Mouse (Mus musculus): ENCODE measurements around the gene Ankle1.

Gene Ankle1

DNA sequence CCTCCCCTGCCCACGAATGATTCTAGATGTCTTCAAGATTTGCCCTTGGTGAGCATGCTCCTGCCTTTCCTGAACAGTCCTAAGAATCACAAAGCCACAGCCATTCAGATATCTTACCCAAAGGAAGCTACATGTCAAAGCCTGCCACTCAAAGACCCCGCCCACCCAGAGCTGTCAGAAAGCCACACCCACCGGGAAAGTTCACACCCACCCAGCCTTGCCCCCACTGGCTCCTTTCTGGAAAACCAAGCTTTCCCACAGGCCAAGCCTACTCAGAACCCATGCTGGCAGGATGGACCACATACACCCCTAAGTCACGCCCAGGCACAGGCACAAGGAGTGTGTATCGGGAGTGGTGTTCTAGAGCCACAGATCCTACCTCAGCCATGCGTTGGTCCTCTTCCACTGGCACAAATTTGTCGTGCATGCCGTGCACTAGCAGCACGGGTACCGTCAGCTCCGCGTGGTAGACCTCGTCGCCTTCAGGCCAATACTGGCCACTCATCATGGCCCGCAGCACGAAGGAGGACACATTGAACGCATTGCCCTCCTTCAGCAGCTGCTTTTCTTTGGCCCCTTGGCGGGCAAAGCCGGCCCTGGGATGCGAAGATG is 52.0 kb downstream of the Ankle1 start:
- in situ Hi-C loops (cut with MboI; ENCODE audit: low pct_unique_long_range_greater_than_20kb in 1 of 2, low sequenced_read_pairs in 2 of 2, unreplicated experiment in 1 of 2) = no loop called here

Data from mouse embryonic stem cell (cell line).